Mouse (Mus musculus) liver, adult 2 months (tissue): Measurements from ENCODE around the gene Gal3st2c. TPM values are rescaled to one million over a fixed set of nuclear protein-coding genes. Genes with fewer than 3 reads are reported as not detected.

Experiments used
- DNase-seq: peaks from one replicate; pipeline ENCODE4 v3.0.0-alpha.2; 2011; ENCODE audit warnings: low read depth, low spot score; ENCODE audit errors: extremely low read depth
- H3K27ac ChIP-seq: fragments of 200-500 bp; replicated peaks from 2 replicates; pipeline ENCODE4 v1.5.1; 2012; ENCODE audit warnings: low read depth, mild to moderate bottlenecking, control low read depth, inconsistent platforms, low read length; ENCODE audit not compliant: insufficient read depth
- H3K27me3 ChIP-seq: fragments of 200-500 bp; 2 replicates; pipeline ENCODE4 v1.6.1; 2012; ENCODE audit warnings: mild to moderate bottlenecking, moderate library complexity, low read length, inconsistent platforms; ENCODE audit not compliant: control insufficient read depth, insufficient read depth
- H3K36me3 ChIP-seq: fragments of 200-500 bp; 2 replicates; pipeline ENCODE4 v1.6.1; 2012; ENCODE audit warnings: low read length, inconsistent platforms; ENCODE audit not compliant: control insufficient read depth, insufficient read depth
- H3K4me1 ChIP-seq: fragments of 200-500 bp; 2 replicates; pipeline ENCODE4 v1.6.1; 2011; ENCODE audit warnings: low read length; ENCODE audit not compliant: control insufficient read depth, insufficient read depth
- H3K4me3 ChIP-seq: fragments of 200-500 bp; 2 replicates; pipeline ENCODE4 v1.5.1; 2011; ENCODE audit warnings: low read depth, mild to moderate bottlenecking, control low read depth, low read length, moderate library complexity; ENCODE audit not compliant: insufficient read depth
- H3K79me2 ChIP-seq: fragments of 200-500 bp; 2 replicates; pipeline ENCODE4 v1.6.1; 2012; ENCODE audit warnings: inconsistent platforms, mild to moderate bottlenecking, low read length, moderate library complexity; ENCODE audit not compliant: control insufficient read depth, insufficient read depth
- H3K9ac ChIP-seq: fragments of 200-500 bp; 2 replicates; pipeline ENCODE4 v1.6.1; 2012; ENCODE audit warnings: low read depth, mild to moderate bottlenecking, control low read depth, inconsistent platforms, low read length
- CTCF ChIP-seq: fragments of 200-500 bp; IDR thresholded peaks from 2 replicates; pipeline ENCODE4 v1.5.1; 2011; ENCODE audit warnings: low read depth, low read length, control low read depth
- POLR2A ChIP-seq: fragments of 200-500 bp; IDR thresholded peaks from 2 replicates; pipeline ENCODE4 v1.6.1; 2011; ENCODE audit warnings: low read length, control low read depth; ENCODE audit not compliant: insufficient read depth; ENCODE audit errors: extremely low read depth
- WGBS: fragments of 180-500 bp; shearing (Covaris S2); methylation state at CpG from one replicate; pipeline ENCODE4 v1.1.7; 2018; 5-methylcytosine and 5-hydroxymethylcytosine counted together
- polyA plus RNA-seq: library from polyadenylated mRNA; depleted of rRNA; stranded (reverse); fragments of >200 nt; gene quantifications from 2 replicates; pipeline ENCODE4 v1.2.3, GENCODE M21; 2012
- total RNA-seq: library from RNA; depleted of rRNA; stranded (reverse); fragments of >200 nt; gene quantifications from 2 replicates; pipeline ENCODE4 v1.2.3, GENCODE M21; 2014

The Gal3st2c gene
- total and polyA plus RNA-seq, 2 experiments = not detected

DNA sequence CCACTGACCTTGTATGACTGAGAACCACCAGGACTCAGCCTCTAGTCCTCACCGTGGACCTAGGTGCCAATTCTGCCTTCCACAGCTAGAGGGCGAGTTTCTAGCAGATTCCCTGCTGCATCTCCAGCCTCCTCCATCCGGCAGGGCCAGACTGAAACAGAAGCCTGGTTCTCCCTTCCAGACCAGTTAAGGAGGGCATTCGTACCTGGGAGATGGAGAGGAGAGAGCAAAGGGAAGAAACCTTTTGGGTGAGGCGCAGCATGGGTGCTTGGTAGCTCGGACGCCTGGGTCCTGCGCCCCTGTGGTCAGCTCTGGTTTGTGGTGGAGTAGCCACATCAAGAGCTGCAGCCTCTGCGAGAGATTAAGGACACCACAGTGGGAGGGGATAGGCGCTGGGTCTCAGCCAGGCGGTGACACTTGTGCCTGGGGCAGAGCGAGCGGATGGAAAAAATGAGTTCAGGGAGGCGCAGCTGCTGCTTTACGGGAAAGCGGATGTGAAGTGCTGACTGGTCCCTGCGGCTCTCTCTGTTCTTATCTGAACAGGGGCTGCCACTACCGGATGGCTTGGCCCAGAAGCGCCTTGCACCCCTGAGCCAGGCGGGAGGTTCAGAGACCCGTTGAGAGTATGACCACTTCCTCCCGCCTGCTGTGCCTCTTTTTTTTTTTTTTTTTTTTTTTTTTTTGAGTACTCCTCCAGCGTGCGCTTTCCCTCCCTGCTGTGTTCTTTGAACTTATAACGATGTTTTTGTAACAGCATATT, 44.9 kb downstream of the Gal3st2c start:
- peak; percentile 27 for DNase-seq
- H3K79me2 ChIP-seq = no peaks in the 10 kb centered on the region
- H3K4me3 ChIP-seq = peak overlapping the region; percentile 48
- peak overlapping the region; percentile 15; the same call in 1 of the 2 replicates for H3K27ac ChIP-seq
- no peak overlapping the region; the same call in 1 of the 2 replicates for H3K9ac ChIP-seq
- WGBS = 1% methylated on average over 25 of the region's 25 CpGs
- no peaks in the 10 kb centered on the region for H3K27me3 ChIP-seq
- no peaks in the 10 kb centered on the region for H3K36me3 ChIP-seq
- TF ChIP-seq POLR2A (no peak), CTCF (peak; percentile 80)
- no peaks in the 10 kb centered on the region for H3K4me1 ChIP-seq

DNA sequence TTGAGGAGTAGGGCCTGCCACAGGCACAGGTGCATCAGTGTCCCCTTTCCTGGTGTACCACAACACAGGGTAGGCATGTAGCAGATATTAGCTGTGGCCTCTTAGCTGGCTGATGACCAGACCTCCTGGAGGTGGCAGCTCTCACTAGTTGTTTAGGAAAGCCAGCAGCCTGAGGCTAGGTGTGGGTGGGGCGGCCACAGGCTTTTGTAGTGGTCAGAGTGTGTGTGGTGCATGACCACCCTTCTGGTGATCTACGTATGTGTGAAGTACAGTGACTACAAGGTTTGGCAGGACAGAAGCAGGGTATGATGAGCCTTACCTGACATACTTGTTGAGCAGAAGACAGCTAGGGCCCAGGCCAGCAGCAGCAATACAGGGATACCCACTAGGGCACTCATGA, 50.1 kb downstream of the Gal3st2c start:
- no peaks in the 10 kb centered on the region for H3K36me3 ChIP-seq
- H3K27ac ChIP-seq = no peak overlapping the region
- H3K79me2 ChIP-seq = no peaks in the 10 kb centered on the region
- H3K4me3 ChIP-seq = no peak overlapping the region
- no peaks in the 10 kb centered on the region for H3K4me1 ChIP-seq
- DNase-seq = no peak
- WGBS = 92% methylated on average over 2 of the region's 2 CpGs
- TF ChIP-seq CTCF (no peak), POLR2A (no peak)
- no peak overlapping the region for H3K9ac ChIP-seq
- no peaks in the 10 kb centered on the region for H3K27me3 ChIP-seq

DNA sequence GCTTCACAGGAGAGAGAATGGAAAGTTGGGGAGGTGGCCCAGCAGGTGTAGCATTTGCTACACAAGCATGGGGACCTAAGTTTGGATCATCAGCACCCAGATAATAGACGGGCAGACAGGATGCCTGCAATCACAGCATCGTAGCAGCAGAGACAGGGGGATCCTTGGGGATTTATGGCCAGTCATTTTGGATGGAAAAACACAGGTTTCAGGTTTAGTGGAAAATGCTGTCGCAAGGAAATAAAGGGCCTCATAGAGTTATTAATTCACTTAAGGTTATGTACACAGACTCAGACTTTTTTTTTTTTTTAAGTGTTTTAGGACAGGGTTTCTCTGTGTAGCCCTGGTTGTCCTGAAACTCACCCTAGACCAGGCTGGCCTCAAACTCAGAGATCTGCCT, 55.2 kb downstream of the Gal3st2c start:
- H3K9ac ChIP-seq = no peak overlapping the region
- 77% methylated on average over 3 of the region's 3 CpGs for WGBS
- DNase-seq = no peak
- no peak overlapping the region for H3K27ac ChIP-seq
- H3K79me2 ChIP-seq = no peaks in the 10 kb centered on the region
- no peaks in the 10 kb centered on the region for H3K36me3 ChIP-seq
- no peak for TF ChIP-seq CTCF
- TF ChIP-seq POLR2A = no peak
- H3K27me3 ChIP-seq = no peaks in the 10 kb centered on the region
- no peaks in the 10 kb centered on the region for H3K4me1 ChIP-seq
- H3K4me3 ChIP-seq = no peak overlapping the region

DNA sequence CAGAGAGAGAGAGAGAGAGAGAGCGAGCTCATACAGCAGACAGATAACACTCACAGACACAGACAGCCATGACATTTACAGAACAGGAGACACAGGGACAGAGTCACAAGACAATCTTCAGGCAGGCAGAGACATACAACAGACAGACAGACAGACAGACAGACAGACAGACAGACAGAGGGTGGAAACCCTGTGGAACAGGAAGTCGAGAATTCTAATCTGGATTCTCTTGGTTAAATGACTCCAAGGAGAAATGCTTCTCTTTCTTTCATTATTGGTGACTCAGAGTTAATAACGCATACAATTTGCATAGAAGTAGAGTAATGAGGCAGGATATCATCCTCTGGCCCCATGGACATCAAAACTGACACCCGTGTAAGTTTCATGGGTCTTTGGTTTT, 56.2 kb downstream of the Gal3st2c start:
- TF ChIP-seq CTCF (no peak), POLR2A (no peak)

DNA sequence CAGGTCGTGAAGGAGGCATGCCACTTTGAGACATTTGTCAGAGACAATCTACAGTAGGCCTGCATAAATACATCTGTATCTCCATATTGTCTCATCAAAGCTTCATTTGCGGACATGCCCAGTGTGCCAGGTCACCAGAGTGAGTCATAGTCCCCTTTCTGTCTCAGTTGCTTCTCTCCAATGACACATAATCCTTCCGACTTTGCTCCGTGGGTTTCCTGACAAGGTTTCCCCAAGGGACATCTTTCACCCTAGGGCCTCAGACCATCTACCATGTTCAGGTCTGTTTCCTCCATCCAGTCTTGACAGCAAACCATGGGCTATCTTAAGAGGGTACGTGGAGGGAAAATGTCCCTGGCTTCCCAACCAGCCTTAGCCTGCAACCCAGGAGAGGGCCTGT, 60.8 kb downstream of the Gal3st2c start:
- DNase-seq = no peak
- H3K27ac ChIP-seq = no peak overlapping the region
- no peaks in the 10 kb centered on the region for H3K4me1 ChIP-seq
- H3K27me3 ChIP-seq = no peaks in the 10 kb centered on the region
- TF ChIP-seq POLR2A (no peak), CTCF (no peak)
- H3K36me3 ChIP-seq = no peaks in the 10 kb centered on the region
- no peak overlapping the region for H3K9ac ChIP-seq
- no peak overlapping the region for H3K4me3 ChIP-seq
- 83% methylated on average over 5 of the region's 5 CpGs for WGBS
- H3K79me2 ChIP-seq = no peaks in the 10 kb centered on the region

More for the DNA sequence above, 56.2 kb downstream of the Gal3st2c start:
- Histone ChIP-seq H3K4me1 (no peaks in the 10 kb centered on the region), H3K79me2 (no peaks in the 10 kb centered on the region), H3K27ac (no peak overlapping the region), H3K27me3 (no peaks in the 10 kb centered on the region), H3K36me3 (no peaks in the 10 kb centered on the region), H3K4me3 (no peak overlapping the region), H3K9ac (no peak overlapping the region)
- WGBS = 59% methylated on average over 4 of the region's 4 CpGs
- no peak for DNase-seq

DNA sequence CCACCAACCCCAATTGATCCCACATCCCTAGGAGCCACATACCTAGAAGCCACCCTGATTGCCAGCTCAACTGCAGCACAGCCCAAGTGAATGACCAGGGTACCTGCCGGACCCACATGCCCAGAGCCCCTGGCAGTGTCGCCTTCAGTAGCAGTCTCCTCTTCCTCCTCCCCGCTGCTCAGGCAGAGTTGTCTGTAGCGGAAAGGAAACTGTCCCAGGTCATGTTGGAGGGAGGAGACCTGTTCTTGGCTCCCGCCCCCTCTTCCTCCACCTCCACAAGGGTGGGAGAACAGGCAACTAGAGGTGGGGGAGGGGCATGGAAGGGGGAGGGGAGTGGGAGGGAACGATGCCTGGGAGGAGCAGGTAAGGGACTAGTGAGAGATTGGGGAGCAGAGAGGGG, 62.1 kb downstream of the Gal3st2c start, which contains the start of gene Pdcd1:
TSS of gene Pdcd1 (minus strand) at position 181 of the 400 bp plus-strand sequence.
- 65% methylated on average over 6 of the region's 6 CpGs for WGBS
- Histone ChIP-seq H3K36me3 (no peaks in the 10 kb centered on the region), H3K79me2 (no peaks in the 10 kb centered on the region), H3K9ac (no peak within 1 kb of the TSS), H3K4me1 (no peaks in the 10 kb centered on the region), H3K27ac (no peak within 1 kb of the TSS), H3K4me3 (no peak within 1 kb of the TSS), H3K27me3 (no peaks in the 10 kb centered on the region)
- DNase-seq = no peak
- TF ChIP-seq POLR2A (no peak), CTCF (no peak)
